Mouse (Mus musculus) heart, postnatal 0 days (tissue): ENCODE results near the gene Fmnl3.

Experiments
- CTCF ChIP-seq: IDR thresholded peaks from 2 replicates; pipeline ENCODE4 v1.5.1; 2016; ENCODE audit warnings: antibody characterized with exemption, control low read depth, low read depth
- EP300 ChIP-seq: IDR thresholded peaks from 2 replicates; pipeline ENCODE4 v1.6.1; 2016; ENCODE audit warnings: antibody characterized with exemption, low read depth

GRCm38 (mm10) chr15:99278271-99278670 is 92.0 kb downstream of the Fmnl3 start:
- no peak for TF ChIP-seq EP300
- no peak for TF ChIP-seq CTCF
